Mouse (Mus musculus): ENCODE measurements around the gene Oard1. TPM values are rescaled to one million over a fixed set of nuclear protein-coding genes. Genes with fewer than 3 reads are reported as not detected.

Oard1 gene
- polyA plus RNA-seq, 1 experiment = 76.1 TPM

DNA sequence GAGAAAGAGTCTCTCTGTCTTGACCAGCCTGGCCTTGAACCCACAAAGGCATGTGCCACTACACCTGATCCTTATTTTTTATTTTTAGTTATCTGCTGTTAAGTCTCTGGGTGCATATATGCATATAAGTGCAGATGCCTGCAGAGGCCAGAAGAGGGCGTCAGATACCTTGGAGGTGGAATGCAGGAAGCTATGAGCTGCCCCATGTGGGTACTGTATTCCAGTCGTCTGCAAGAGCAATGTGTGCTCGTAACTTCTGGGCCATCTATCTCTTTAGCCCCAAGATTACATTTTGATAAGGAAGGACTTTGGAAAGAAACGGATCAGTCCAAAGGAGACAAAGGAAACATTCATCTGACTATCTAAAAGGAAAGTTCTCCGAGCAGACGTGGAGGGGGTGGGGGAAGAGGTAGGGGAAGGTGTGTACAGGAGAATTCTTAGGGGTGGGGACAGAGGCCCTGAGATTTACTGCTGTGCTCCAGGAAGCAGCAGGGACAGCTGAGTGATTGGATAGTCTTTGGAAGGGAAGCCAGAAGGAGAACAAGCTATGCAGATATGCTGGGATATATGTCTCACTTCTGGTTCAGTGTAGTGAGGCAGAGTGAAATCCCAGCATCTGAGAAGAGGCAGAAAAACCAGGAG lies 24.0 kb downstream of the Oard1 start:
- Histone ChIP-seq H3K4me1 (ENCODE audit: control insufficient read depth, insufficient read depth, low read length) (peaks cover 20% of the 10 kb centered on the region), H3K4me3 (ENCODE audit: low read depth, low read length) (no peak overlapping the region), H3K27me3 (ENCODE audit: control insufficient read depth, insufficient read depth, low read length, poor library complexity, severe bottlenecking) (no peaks in the 10 kb centered on the region), H3K27ac (ENCODE audit: insufficient read depth, low read length) (0 out of 2 replicates have a peak overlapping the region, but pooled peaks have one; percentile 52), H3K9me3 (replicated peaks; ENCODE audit: control insufficient read depth, insufficient read depth, low read length, poor library complexity, severe bottlenecking) (no peaks in the 10 kb centered on the region), H3K36me3 (ENCODE audit: control insufficient read depth, insufficient read depth, low read length, poor library complexity, severe bottlenecking) (no peaks in the 10 kb centered on the region), H3K9ac (ENCODE audit: low read depth, poor library complexity, severe bottlenecking) (no peak overlapping the region)
- TF ChIP-seq POLR2A (IDR thresholded peaks at IDR 0.05; ENCODE audit: insufficient read depth, low read length) (no peak), CTCF (IDR thresholded peaks at IDR 0.05; ENCODE audit: low read depth, low read length) (peak; percentile 52), EP300 (IDR thresholded peaks at IDR 0.05; ENCODE audit: insufficient read depth, low read depth, low read length) (no peak)

DNA sequence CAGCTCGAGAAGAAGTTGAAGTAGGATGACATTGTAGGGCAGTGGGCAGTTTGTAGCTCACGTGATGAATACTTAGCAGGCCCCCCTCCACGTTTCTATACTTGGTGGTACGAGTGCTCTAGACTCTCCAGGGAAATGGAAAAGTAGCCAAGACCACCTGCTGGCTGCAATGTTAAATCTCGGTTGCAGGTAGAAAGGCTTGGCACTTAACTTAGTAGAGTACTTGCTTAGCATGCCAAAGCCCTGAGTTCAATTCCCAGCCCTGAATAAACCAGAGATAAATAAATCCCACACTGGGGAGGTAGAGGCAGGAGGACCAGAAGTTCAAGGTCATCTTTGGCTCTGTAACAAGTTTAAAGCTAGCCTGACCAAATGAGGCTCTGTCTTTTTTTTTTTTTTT lies 24.7 kb downstream of the Oard1 start:
- H3K27ac ChIP-seq (ENCODE audit: insufficient read depth, low read length) = no peak overlapping the region; the same call in 1 of the 2 replicates
- TF ChIP-seq POLR2A (IDR thresholded peaks at IDR 0.05; ENCODE audit: insufficient read depth, low read length) (no peak), EP300 (IDR thresholded peaks at IDR 0.05; ENCODE audit: insufficient read depth, low read depth, low read length) (no peak), CTCF (IDR thresholded peaks at IDR 0.05; ENCODE audit: low read depth, low read length) (no peak)
- peaks cover 20% of the 10 kb centered on the region for H3K4me1 ChIP-seq (ENCODE audit: control insufficient read depth, insufficient read depth, low read length)

GRCm38 (mm10) chr17:48436487-48436886 lies 26.7 kb downstream of the Oard1 start:
- H3K9ac ChIP-seq (ENCODE audit: low read depth, poor library complexity, severe bottlenecking) = no peak overlapping the region
- peaks cover 15% of the 10 kb centered on the region for H3K4me1 ChIP-seq (ENCODE audit: control insufficient read depth, insufficient read depth, low read length)
- no peaks in the 10 kb centered on the region for H3K36me3 ChIP-seq (ENCODE audit: control insufficient read depth, insufficient read depth, low read length, poor library complexity, severe bottlenecking)
- H3K4me3 ChIP-seq (ENCODE audit: low read depth, low read length) = no peak overlapping the region
- H3K27me3 ChIP-seq (ENCODE audit: control insufficient read depth, insufficient read depth, low read length, poor library complexity, severe bottlenecking) = no peaks in the 10 kb centered on the region
- H3K9me3 ChIP-seq (replicated peaks; ENCODE audit: control insufficient read depth, insufficient read depth, low read length, poor library complexity, severe bottlenecking) = no peaks in the 10 kb centered on the region
- peak overlapping the region; percentile 24; the same call in 1 of the 2 replicates for H3K27ac ChIP-seq (ENCODE audit: insufficient read depth, low read length)
- TF ChIP-seq CTCF (IDR thresholded peaks at IDR 0.05; ENCODE audit: low read depth, low read length) = no peak
- TF ChIP-seq POLR2A (IDR thresholded peaks at IDR 0.05; ENCODE audit: insufficient read depth, low read length) = no peak
- TF ChIP-seq EP300 (IDR thresholded peaks at IDR 0.05; ENCODE audit: insufficient read depth, low read depth, low read length) = no peak

More for the DNA sequence above, 24.7 kb downstream of the Oard1 start:
- H3K9me3 ChIP-seq (replicated peaks; ENCODE audit: control insufficient read depth, insufficient read depth, low read length, poor library complexity, severe bottlenecking) = no peaks in the 10 kb centered on the region
- no peak overlapping the region for H3K9ac ChIP-seq (ENCODE audit: low read depth, poor library complexity, severe bottlenecking)
- no peaks in the 10 kb centered on the region for H3K27me3 ChIP-seq (ENCODE audit: control insufficient read depth, insufficient read depth, low read length, poor library complexity, severe bottlenecking)
- no peak overlapping the region for H3K4me3 ChIP-seq (ENCODE audit: low read depth, low read length)
- H3K36me3 ChIP-seq (ENCODE audit: control insufficient read depth, insufficient read depth, low read length, poor library complexity, severe bottlenecking) = no peaks in the 10 kb centered on the region

DNA sequence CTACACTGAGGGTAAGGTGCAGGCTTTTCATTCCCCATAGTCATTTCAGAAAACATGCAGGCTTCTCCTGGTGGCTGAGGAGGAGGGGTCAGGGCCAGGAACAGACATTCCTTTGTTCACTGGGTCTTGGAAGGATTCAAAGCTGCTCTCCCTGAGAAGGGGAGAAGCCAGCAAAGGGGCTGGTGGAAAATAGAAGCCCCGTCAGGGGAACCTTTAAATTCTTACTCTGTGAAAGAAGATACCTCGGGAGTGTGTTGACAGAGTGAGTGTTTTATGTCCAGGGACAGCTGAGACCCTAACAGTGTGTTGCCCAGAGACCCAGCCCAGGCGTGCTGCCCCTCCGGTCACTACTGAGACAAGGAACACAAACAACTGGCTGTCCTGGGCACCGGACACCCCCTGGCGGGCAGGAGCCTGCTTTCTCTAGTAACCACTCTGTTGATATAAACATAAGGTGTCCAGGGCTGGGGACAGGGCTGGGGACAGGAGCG lies 27.7 kb downstream of the Oard1 start:
- Histone ChIP-seq H3K4me3 (ENCODE audit: low read depth, low read length) (no peak overlapping the region), H3K27me3 (ENCODE audit: control insufficient read depth, insufficient read depth, low read length, poor library complexity, severe bottlenecking) (no peaks in the 10 kb centered on the region), H3K9ac (ENCODE audit: low read depth, poor library complexity, severe bottlenecking) (no peak overlapping the region), H3K4me1 (ENCODE audit: control insufficient read depth, insufficient read depth, low read length) (peaks cover 12% of the 10 kb centered on the region), H3K9me3 (replicated peaks; ENCODE audit: control insufficient read depth, insufficient read depth, low read length, poor library complexity, severe bottlenecking) (no peaks in the 10 kb centered on the region), H3K27ac (ENCODE audit: insufficient read depth, low read length) (no peak overlapping the region), H3K36me3 (ENCODE audit: control insufficient read depth, insufficient read depth, low read length, poor library complexity, severe bottlenecking) (no peaks in the 10 kb centered on the region)
- TF ChIP-seq EP300 (IDR thresholded peaks at IDR 0.05; ENCODE audit: insufficient read depth, low read depth, low read length) (no peak), CTCF (IDR thresholded peaks at IDR 0.05; ENCODE audit: low read depth, low read length) (no peak), POLR2A (IDR thresholded peaks at IDR 0.05; ENCODE audit: insufficient read depth, low read length) (no peak)

DNA sequence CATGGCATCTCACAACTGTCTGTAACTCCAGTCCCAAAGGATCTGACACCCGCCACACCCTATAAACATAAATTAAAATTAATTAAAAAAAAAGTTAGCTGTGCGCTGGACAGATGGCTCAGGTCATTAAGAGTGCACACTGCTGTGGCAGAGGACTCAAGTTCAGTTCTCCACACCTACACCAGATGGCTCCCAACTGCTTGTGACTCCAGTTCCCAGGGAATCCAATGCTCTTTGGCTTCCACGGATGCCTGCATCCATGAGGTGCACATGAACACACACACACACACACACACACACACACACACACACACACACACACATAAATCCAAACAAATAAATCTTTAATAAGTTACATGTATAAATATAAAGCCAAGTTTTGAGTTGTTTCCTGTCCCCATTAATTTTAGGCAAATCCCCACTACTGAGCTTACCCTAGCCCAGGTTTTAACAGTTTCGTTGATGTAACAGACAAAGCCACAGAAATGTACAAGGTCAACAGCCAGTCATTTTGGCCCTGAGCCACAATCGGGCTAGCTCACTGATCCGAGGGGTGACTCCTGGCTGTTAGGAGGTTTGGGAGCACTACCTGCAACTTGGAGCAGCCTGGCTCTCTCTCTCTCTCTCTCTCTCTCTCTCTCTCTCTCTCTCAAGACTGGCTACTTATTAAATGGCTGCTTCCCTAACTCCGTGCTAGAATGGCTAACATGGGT lies 33.1 kb downstream of the Oard1 start:
- Histone ChIP-seq H3K36me3 (ENCODE audit: control insufficient read depth, insufficient read depth, low read length, poor library complexity, severe bottlenecking) (no peaks in the 10 kb centered on the region), H3K4me3 (ENCODE audit: low read depth, low read length) (no peak overlapping the region), H3K9ac (ENCODE audit: low read depth, poor library complexity, severe bottlenecking) (no peak overlapping the region), H3K27ac (ENCODE audit: insufficient read depth, low read length) (no peak overlapping the region), H3K4me1 (ENCODE audit: control insufficient read depth, insufficient read depth, low read length) (peaks cover 4% of the 10 kb centered on the region), H3K9me3 (replicated peaks; ENCODE audit: control insufficient read depth, insufficient read depth, low read length, poor library complexity, severe bottlenecking) (no peaks in the 10 kb centered on the region), H3K27me3 (ENCODE audit: control insufficient read depth, insufficient read depth, low read length, poor library complexity, severe bottlenecking) (no peaks in the 10 kb centered on the region)
- TF ChIP-seq POLR2A (IDR thresholded peaks at IDR 0.05; ENCODE audit: insufficient read depth, low read length) (no peak), CTCF (IDR thresholded peaks at IDR 0.05; ENCODE audit: low read depth, low read length) (no peak), EP300 (IDR thresholded peaks at IDR 0.05; ENCODE audit: insufficient read depth, low read depth, low read length) (no peak)
